Mouse (Mus musculus) layer of hippocampus, postnatal 14 days (tissue): Measurements from ENCODE around the gene Itgb6. TPM values are rescaled to one million over a fixed set of nuclear protein-coding genes. Genes with fewer than 3 reads are reported as not detected.

Experiments used
- DNase-seq, 2 experiments: peaks; one replicate each; pipeline ENCODE4 v3.0.0; 2021 to 2022; ENCODE audit warnings: low spot score in 2 of 2, mixed read lengths in 1 of 2
- total RNA-seq, 2 experiments: library from RNA; stranded (reverse); gene quantifications; 2 replicates each; pipeline ENCODE4 v1.2.3; 2021

The Itgb6 gene
- total RNA-seq, 2 experiments from 2014 or later, result 0.16 TPM; not detected in 1

DNA sequence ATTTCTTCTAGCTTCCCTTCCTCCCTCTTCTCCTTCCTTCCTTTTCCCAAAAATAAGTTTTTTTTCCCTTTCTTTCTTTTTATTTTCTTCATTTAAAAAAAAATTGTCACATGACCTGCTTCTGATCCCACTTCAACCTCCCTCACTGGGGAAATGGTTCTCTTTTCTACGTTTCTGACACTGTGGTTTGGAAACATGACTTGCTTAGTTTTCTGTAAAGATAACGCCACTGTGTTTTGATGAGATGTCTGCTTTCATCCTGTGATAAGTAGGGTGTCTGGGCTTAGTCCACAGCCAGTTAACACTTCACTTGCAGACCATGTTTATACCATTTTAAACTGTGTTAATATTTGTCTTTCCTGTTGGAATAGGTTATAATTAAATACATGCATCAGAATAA lies 96.7 kb downstream of the Itgb6 start:
- DNase-seq, result no peak

GRCm38 (mm10) chr2:60622161-60622560 lies 100.3 kb downstream of the Itgb6 start:
- no peak for DNase-seq

DNA sequence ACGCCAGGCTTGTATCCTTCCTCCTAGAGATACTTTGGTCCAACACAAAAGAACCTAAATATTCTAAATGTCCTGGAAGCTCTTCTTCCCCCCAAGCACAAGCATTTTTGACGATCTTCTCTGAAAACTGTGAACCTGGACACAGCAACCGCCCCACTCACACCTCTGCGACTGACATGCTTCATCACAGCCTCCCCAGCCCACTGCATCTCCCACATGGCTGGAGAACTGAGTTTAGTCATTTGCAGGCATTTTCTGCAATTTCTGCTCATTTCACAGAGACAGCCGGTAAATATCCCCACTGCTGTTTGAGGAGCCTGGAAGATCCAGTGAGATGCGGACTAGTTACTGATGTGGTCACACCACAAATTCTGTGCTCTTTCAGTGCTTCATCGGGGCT lies 107.7 kb downstream of the Itgb6 start:
- no peak for DNase-seq

DNA sequence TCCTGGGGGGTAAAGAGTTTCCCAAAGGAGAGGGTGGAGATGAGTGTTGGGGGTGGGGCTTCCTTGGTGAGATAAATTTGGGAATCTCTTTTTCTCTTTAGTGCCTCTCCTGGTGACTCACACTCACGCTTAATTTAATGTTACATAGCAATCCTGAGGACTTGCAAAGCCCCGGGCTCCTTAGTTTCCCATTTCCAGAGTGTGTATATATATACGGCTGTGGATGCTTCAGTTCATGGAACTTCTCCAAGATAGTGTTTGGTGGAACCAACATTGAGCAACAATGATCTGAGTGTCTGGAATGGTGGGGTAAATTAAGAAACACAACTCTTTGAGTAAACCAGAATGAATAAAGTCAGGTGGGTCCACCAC lies 108.6 kb downstream of the Itgb6 start:
- DNase-seq, result no peak

DNA sequence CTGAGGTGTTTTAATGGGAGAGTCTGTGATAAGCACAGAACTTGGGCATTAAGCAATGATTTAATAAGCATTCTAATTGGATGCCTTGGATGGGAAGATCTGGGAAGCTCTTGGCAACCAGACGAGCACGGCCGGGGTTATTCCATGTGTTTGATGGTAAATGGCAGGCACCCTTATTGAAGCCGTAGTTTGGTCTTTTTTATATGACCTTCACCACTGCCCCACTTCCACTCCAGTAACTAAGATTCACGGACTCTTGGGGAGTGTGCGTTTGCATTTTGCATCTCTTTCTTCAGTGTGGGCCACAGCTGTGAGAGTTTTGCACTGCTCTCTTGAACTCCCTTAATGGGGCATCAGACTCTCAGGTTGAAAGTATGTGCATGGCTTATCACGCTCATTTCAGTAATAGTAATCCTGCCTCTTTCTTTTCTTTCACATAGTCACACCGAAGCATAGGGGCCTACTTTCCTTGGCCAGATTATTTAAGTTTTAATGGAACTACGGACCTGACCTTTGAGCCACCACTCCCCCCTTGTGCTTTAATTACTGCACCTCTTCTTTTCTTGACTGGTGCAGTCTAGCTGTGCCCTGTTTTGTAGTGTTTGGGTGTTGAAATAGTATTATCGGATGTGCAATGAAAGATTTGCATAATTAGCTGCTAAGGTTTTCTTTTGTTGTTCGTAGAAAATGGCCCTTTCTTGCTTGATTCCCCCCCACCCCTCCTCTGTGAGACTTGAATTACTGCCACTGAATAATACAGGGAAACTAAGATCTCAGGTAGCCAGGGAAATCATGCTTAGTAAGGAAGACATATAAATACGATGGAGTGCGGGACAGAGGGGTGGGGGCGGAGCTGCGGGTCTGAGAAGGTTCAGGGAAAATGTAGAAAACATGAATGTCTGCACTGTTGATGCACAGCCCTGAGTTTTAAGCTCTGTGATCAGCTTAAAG lies 109.3 kb downstream of the Itgb6 start:
- no peak for DNase-seq

DNA sequence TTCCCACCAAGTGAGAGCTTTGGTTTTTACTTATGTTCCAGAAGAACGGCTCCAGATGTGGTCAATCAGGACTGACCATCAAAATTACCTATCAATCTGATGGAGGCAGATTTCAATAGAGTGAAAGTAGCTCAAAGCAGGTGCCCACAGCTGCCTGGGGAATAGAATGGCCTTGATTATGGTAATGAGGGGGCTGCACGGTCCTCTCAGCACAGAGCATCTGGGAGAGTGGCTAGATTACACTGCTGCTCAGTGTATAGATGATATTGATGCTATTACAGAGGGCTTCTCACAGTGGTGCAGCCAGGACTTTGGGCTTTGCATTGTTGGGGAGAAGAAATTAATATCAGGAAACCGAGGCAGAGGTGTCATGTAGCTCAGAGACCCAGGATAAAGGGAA lies 110.8 kb downstream of the Itgb6 start:
- DNase-seq, result no peak

- DNase-seq, result no peak
These were observed 112.8 kb downstream of the Itgb6 start for GRCm38 (mm10) chr2:60609436-60610199.

- no peak for DNase-seq
These were observed 114.5 kb downstream of the Itgb6 start for GRCm38 (mm10) chr2:60607980-60608379.

DNA sequence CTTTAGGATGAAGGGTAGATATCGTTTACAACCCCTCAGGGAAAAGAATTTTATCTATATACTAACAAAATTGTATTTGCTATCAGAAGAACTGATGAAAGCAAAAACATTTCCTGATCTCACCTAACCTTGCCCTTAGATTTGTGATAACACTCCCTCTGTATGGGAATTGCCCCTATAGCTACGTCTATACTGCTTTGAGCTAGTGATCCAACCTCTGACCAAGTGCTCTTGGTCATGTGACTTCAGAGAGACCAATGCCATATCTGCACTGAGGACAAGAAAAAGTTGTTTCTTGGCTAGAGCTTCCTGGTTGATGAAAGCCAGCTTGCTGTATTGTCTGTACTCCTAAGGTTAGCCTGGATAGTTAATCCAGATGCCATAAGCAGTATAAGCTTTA lies 121.1 kb downstream of the Itgb6 start:
- DNase-seq, result no peak

- DNase-seq, result no peak
These were observed 121.6 kb downstream of the Itgb6 start for GRCm38 (mm10) chr2:60600863-60601262.

DNA sequence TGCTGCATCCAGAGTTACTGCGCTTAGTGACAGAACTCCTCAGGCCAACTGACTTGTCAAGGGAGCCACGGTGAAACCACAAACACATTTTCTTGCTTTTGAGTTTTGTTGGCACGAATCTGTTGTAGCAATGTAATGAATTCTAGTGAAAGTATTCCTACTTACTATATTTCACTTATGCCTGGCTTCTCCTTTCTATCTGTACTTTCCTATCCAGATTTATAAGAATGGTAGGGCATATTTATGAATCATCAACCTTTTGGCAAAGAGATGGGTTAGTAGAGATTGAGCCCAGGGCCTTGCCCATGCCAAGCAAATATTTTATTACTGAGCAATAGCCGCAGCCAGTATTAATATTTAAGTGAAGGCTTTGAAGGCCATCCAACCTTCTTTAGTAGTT lies 139.0 kb downstream of the Itgb6 start:
- no peak for DNase-seq

GRCm38 (mm10) chr2:60554561-60554960 lies 167.9 kb downstream of the Itgb6 start:
- no peak for DNase-seq

DNA sequence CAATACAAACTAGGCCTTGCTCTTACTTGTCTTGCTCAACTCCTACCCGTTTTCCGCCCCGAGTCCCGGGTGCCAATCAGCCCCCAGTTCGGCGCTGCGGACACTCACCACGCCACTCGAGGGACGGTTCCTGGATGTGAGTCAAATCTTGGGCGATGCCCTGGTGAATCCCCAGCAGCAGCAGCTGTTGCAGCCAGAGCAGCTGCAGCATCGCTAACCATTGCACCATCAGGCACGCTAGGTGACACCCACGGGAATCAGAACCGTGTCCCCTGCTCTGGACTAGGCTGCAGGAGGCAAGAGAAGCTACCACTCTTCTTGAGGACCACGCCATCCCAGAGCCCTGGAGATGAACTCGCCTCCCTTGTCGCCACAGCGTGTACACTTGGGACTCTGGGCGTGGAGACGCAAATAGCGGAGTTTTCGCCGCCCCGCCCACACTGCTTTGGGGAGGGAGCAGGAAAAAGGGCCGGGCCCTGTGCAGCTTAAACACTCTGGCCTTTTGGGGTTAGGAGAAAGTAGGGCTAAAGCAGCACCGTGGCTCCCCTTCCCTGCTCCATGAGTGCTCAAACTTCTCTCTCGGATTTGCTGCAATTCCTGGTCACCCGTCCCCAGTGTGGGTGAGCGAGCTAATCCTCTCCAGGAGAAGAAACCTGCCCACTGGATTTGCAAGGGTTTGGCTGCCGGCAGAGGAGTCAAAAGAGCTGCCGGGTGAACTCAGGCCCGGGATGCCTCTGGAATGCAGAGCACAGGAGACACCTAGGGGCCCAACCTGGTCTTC lies 169.4 kb downstream of the Itgb6 start, which contains the start of gene Pla2r1:
Gene Pla2r1 (minus strand): TSS at position 407 of the 781 bp plus-strand sequence.
- DNase-seq, result no peak

- no peak for DNase-seq
These were observed 170.1 kb downstream of the Itgb6 start for GRCm38 (mm10) chr2:60552177-60552901.

- DNase-seq, result no peak
These were observed 170.8 kb downstream of the Itgb6 start for GRCm38 (mm10) chr2:60551673-60552072.

DNA sequence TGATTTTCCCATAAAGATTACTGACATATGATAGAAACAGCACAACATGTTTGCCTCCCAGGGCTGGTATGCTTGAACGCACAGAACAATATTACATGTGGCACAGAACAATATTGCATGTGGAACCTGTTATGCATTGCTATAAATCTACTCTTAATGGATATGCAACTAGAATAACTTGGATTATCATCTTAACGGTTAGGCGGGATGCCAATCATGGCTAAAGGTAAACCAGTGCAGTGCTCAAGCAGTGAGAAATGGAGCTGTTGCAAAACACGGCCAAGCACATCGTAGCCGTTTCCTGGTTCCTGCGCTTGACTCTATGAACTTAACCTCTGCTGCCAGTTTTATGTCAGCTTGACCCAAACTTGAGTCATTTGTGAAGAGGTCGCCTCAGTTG lies 171.9 kb downstream of the Itgb6 start:
- DNase-seq, result no peak

DNA sequence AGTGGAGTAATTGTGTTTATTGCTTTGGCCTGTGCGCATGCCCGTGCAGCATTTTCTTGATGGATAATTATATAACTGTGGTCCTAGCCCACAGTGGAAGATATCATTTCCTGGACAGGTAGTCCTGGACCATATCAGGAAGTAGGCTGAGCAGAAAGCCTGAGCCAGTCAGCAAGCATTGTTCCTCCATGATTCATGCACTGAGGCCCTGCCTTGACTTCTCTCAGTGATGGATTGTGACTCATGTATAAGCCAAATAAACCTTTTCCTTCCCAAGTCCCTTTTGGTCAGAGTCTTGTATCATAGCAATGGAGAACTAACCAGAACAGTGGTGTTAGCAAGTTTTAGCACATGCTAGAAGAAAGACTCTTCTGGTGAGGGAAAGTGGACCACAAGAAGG lies 172.6 kb downstream of the Itgb6 start:
- no peak for DNase-seq
